Mouse (Mus musculus): Measurements from ENCODE around the gene Auts2. TPM values are rescaled to one million over a fixed set of nuclear protein-coding genes. Genes with fewer than 3 reads are reported as not detected.

Auts2 gene
- total RNA-seq, 2 experiments from 2014 or later: 40.8 to 53.0 TPM

GRCm38 (mm10) chr5:131610702-131611101, 932.4 kb downstream of the Auts2 start:
- no peak for DNase-seq

DNA sequence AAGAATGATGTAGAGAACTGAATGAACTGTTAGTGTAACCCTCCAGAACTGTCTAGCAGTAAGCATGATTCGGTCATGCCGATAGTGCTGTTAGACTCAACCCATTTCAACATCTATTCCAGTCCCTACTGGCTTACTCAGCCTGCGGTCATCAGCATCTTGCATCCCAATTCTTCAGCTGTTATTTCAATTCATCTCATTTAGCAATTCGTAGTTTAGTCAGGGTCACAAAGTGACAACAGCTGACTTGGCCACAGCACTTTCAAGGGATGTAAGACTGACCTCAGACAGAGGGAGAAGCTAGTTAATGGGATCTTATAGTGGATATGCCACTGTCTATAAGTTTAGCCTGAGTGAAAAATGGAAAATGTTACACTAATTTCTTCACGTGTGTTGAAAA, 936.4 kb downstream of the Auts2 start:
- intact Hi-C loops (cut with DNase I): no loop called here

More at GRCm38 (mm10) chr5:131610702-131611101, 932.4 kb downstream of the Auts2 start:
- intact Hi-C loops (cut with DNase I): no loop called here

GRCm38 (mm10) chr5:131601934-131602692, 941.0 kb downstream of the Auts2 start:
- DNase-seq: no peak
- intact Hi-C loops (cut with DNase I): loop anchor here (5.0 kb wide), 1 partner anchor 65 kb away; no protein-coding TSS in a partner anchor

More for the DNA sequence above, 936.4 kb downstream of the Auts2 start:
- DNase-seq: no peak

GRCm38 (mm10) chr5:131600325-131601125, 942.6 kb downstream of the Auts2 start:
- intact Hi-C loops (cut with DNase I): loop anchor here (5.0 kb wide), 1 partner anchor 63 kb away; no protein-coding TSS in a partner anchor
- peak; percentile 92 to 93 for DNase-seq

DNA sequence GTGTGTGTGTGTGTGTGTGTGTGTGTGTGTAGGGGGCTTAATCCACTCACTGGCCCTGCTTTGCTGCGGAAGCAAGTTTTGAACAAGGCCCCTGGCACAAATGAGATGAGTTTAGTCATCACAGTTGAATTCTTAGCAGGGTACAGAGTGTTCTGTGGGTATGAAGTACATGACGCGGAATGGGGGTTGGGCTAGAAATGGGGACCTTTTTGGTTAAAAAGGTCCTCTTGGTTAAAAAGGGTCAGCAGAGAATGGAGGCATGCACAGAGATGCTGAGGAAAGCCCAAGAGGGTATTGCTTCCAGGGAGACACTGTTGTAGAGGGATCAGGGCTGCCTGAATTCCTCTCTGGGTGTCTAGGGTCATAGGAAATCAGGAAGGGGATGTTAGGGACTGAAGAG, 945.6 kb downstream of the Auts2 start:
- no peak for DNase-seq
- intact Hi-C loops (cut with DNase I): no loop called here

DNA sequence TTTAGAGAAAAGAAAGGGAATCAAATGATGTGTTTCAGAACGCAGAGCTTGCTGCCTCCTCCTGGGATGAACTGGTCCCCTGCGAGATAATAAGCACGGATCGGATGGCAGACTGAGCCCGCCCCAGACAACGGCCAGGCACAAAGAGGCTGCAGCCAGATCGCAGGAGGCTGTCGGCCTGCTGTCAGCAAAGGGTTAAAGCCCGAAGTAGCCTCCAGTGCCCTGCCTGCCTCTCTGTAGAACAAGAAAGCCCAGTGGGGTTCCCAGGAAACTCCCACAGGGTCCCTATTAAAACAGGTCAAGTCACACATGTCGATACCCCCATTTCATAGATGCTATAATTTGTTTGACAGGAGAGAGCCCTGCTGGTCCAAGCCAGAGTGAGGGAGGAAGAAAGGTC, 946.6 kb downstream of the Auts2 start:
- intact Hi-C loops (cut with DNase I): no loop called here
- no peak for DNase-seq

DNA sequence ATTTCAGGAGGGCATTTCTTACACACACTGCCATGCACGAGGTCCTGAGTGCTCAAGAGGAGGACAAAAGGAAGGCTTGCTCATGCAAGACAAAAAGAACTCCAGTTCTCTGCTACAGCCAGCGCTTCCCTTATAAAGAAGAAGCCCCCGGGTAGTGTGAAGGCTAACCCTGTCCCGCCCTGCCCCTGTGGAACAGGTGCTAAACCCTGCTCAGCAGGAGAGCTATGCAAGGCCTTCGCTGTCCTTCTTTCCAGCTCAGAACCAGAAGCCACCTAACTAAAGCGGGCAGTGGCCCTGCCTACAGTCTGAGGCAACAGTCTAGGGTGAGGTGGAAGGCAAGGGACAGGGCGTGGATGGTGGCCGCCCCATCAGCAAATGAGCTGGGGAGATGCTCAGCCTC, 947.4 kb downstream of the Auts2 start:
- intact Hi-C loops (cut with DNase I): no loop called here
- no peak for DNase-seq

DNA sequence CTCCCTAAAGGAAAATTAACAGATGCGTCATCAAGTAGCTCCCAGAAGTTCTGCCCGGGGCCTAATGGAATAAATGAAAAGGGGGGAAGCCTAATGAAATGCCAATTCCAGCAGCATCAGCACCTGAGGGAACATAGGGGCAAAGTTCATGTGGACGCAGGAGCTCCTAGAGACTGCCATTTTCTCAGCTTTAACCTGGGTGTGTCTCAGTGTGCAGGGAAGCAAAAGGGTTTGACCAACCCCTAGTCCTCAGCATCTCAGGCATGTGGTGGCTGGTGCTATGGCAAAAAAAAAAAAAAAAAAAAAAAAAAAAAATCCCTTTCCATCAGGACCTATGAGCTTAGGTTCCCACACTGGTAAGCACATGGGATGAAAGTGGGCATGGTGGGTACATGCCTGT, 948.5 kb downstream of the Auts2 start:
- intact Hi-C loops (cut with DNase I): no loop called here
- no peak for DNase-seq

GRCm38 (mm10) chr5:131593261-131593660, 949.9 kb downstream of the Auts2 start:
- DNase-seq: no peak
- intact Hi-C loops (cut with DNase I): no loop called here

DNA sequence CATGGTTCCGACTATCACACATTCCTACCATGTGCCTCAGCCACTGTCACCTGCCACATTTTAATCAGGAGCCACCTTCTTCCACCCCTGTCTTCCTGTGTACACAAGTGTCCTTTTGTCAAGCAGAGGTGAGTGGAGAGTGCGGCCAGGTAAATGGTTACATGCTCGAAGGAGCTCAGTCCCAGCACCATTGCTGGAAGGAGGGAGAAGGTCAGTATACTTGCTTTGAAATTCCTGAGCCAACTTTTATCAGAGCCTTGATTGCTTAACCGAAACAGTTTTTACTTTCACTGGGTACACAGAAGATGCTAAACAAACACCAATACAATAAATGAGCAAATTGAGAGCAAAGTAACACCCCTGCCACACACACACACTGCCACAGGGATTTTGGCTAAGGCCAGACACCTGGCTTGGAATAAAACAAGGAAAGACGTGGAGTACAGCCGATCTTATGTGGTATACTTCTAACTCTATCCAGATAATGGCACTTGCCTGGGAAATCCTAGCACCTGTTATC, 953.1 kb downstream of the Auts2 start:
- DNase-seq: no peak
- intact Hi-C loops (cut with DNase I): no loop called here

DNA sequence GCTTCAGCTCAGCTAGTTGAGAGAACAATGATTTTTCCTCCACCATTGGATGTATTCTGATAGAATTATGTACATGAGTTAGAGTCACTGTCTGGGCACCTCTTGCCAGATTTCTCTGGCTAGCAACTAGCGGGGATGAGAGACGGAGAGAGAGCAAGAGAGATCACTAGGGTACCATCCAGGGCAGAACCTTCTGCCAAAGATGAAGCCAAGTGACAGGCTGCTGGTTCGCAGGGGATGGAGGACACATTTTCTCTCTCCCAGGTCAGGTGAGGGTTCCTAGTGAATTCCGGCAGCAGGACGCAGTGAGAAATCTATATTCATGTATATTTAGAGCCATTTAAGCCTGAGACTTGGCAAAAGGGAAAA, 956.8 kb downstream of the Auts2 start:
- intact Hi-C loops (cut with DNase I): no loop called here
- no peak for DNase-seq

- DNase-seq: peak; percentile 57 to 61
- intact Hi-C loops (cut with DNase I): no loop called here
Measured at GRCm38 (mm10) chr5:131585684-131586331, 957.3 kb downstream of the Auts2 start.

DNA sequence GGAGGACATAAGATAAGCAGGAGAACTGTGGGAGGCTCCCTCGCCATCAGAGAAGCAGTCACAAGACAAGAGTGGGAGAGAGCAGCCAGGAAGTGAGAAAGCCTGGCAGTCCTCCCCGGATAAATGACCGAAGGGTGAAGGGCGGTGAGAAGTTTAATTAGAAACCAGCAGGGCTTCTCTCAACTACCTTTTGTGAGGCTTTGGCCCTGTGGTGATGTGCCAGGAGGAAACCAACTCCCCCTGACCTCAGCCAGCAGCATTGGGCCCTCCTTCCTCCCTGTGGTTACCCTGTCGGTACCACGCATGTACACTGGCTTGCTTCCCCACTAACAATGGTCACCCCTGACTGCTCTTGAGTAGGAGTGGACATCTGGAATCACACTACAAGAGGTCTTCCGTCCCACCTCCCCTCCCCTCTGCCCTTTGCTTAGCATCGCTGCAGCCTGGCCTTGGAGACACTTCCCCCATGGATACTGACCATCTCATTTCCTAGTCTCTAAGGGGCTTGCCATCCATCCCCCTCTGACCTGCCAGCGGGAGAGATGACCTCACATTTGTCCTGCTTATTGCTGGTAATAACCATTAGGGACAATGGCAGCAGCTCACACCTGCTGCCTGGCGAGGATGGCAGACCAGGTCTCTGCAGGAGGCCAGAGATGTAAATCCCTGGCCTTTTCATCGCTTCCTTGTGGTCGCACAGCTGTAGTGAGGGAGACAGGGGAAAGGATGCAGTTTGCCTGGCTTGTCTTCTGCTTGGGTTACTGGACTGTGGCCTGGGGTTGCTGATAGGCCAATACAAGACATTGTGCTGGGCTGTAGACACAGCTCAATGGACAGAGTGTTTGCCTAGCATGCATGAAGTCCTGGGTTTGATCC, 958.6 kb downstream of the Auts2 start:
- intact Hi-C loops (cut with DNase I): loop anchor here (5.0 kb wide), 1 partner anchor 47 kb away; no protein-coding TSS in a partner anchor
- DNase-seq: peak; percentile 41 to 54

DNA sequence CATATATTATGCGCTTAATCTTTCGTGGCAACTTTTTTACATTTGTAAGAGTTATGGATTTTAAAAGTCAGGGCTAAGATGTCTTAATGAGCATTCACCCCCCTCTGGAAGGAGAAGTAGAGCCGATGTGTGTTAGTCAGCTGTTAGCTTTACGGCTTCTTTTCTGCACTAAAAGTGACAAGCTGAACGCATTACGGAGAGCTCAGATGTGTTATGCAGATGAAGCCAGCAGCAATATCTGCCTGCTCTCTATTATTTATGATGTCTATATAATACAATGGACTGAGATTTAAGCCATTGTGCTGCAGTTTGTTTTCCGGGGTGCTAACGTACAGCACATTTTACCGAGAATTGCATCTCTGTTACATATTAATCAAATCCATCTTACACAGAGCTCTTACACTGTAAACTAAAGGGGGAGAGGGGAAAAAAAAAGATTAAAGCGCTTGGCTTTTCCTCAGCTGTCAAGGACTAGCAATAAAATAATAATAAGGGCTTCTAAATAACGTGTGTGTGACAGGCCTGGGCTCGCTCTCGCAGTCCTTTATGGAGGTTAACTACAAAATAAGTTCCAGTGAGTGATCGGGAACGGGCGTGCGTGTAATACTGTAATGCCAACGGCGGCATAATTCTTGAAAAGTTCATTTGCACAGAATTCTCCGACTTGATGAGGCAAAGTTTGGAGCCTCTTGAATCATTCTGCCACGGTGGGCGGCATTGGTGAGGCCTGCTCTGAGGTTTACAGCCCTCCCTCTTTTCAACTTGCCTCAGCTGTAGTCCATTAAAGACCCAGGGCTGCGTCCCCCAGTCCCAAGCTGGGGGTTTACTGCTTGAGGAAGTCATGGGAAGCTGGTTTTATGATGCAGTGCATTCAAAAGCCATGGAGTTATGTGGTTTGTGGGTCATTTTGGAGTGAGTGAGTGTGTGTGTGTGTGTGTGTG, 961.8 kb downstream of the Auts2 start:
- intact Hi-C loops (cut with DNase I): loop anchor here (5.0 kb wide), 1 partner anchor 44 kb away; no protein-coding TSS in a partner anchor

GRCm38 (mm10) chr5:131578737-131579136, 964.4 kb downstream of the Auts2 start:
- intact Hi-C loops (cut with DNase I): no loop called here
- no peak for DNase-seq

More for the DNA sequence above, 961.8 kb downstream of the Auts2 start:
- no peak for DNase-seq

DNA sequence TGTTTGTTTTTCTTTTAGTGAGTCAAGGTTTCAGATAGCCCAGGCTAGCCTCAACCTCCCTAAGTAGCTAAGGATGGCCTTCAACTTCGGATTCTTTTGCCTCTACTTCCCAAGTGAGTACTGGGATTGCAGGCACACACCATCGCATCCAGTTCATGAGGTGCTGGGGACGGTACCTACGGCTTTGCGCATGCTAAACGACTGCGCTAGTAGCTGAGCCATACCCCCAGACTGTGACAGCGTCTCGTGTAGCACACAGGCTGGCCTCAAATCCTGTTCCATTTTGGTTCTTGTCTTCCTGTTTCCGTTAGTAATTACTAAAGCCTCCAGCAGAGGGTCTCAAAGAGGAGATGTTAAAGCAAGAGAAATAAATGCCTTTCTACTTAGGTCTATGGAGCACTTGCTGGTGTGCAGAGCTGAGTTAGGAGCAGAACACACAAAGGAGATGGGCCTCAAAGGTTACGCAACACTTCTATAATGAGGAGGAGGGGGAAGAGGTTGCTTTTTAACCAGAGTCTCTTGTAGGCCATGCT, 967.3 kb downstream of the Auts2 start:
- DNase-seq: no peak
- intact Hi-C loops (cut with DNase I): no loop called here

DNA sequence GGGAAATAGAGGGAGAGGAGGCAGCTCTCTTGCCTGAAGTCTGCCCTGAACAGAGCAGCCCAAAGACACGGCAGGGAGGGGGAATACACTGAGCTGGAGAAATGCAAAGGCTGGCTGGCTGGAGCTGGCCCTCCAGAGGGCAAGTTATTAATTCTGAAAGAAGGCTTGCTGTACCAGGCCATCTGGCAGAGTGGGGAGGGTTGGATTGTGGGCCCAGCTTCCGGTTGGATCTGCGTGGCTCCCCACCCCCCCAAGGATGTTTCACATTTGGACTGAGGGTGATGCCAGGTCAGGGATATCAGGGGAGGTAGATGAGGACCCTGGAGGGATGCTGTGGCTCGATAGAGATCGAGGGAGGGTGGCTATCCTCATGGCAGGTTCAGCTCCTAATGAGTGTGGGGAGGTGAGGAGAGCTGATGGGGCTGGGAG, 968.0 kb downstream of the Auts2 start:
- DNase-seq: no peak
- intact Hi-C loops (cut with DNase I): no loop called here

DNA sequence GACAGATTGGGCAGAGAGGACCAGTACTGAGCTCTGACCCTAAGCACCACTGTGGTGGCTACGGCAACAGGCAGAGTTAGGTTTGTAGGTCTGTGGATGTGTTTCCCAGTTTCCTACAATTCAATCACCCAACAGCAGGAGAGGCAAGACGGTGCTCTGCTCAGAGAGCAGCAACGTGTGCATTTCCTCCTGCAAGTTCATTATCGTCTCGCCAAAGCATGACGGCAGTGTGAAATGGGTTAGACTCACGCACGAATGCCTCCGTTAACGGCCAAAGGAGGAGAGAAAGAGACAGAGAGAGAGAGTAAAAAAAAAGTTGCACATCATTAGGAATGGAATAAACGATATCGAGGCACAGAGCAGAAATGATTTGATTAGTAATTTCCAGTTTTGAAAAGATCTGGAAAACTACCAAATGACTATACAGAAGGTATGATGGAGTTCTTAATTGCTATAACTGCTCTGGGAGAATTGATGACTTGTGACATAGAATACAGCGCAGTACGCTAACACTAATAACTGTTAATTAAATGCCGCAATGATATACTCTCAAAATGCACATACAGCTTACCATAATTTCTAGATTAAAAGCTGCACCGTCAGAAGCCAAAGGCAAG, 968.6 kb downstream of the Auts2 start:
- intact Hi-C loops (cut with DNase I): no loop called here
- no peak for DNase-seq
